Mouse (Mus musculus) olfactory bulb, adult 2 months (tissue): Measurements from ENCODE around the gene Litaf. TPM values are rescaled to one million over a fixed set of nuclear protein-coding genes. Genes with fewer than 3 reads are reported as not detected.
"Not testable (repeated sequence)": the region's sequence is repeated elsewhere in the genome, so short reads cannot be mapped to it uniquely, and the experiment has no call there.

Experiments
- H3K27ac ChIP-seq: fragments of 200-500 bp; 2 replicates; pipeline ENCODE4 v1.5.1; 2012; ENCODE audit warnings: low read depth, low read length; ENCODE audit not compliant: insufficient read depth
- H3K4me1 ChIP-seq: fragments of 200-500 bp; 2 replicates; pipeline ENCODE4 v1.6.1; 2012; ENCODE audit warnings: low read length; ENCODE audit not compliant: control insufficient read depth, insufficient read depth
- H3K4me3 ChIP-seq: fragments of 200-500 bp; 2 replicates; pipeline ENCODE4 v1.5.1; 2012; ENCODE audit warnings: mild to moderate bottlenecking, low read depth, low read length, moderate library complexity; ENCODE audit not compliant: insufficient read depth
- CTCF ChIP-seq: fragments of 200-500 bp; IDR thresholded peaks from 2 replicates; pipeline ENCODE4 v1.5.1; 2012; ENCODE audit warnings: low read depth, mild to moderate bottlenecking, low read length, moderate library complexity; ENCODE audit not compliant: insufficient read depth
- POLR2A ChIP-seq: fragments of 200-500 bp; IDR thresholded peaks from 2 replicates; pipeline ENCODE4 v1.6.1; 2012; ENCODE audit warnings: mild to moderate bottlenecking, low read depth, low read length, moderate library complexity; ENCODE audit not compliant: insufficient read depth
- WGBS: fragments of 180-500 bp; shearing (Covaris S2); methylation state at CpG from one replicate; pipeline ENCODE4 v1.1.7; 2018; 5-methylcytosine and 5-hydroxymethylcytosine counted together
- polyA plus RNA-seq: library from polyadenylated mRNA; stranded (reverse); fragments of >200 nt; gene quantifications from 2 replicates; pipeline ENCODE4 v1.2.4, GENCODE M21; 2012; ENCODE audit warnings: low replicate concordance; ENCODE audit not compliant: missing spikeins, insufficient read depth, insufficient read length

Litaf gene
- polyA plus RNA-seq, 1 experiment, result not detected

GRCm38 (mm10) chr16:10965034-10965433 lies 100.9 kb downstream of the Litaf start:
- TF ChIP-seq CTCF (no peak), POLR2A (no peak)
- Histone ChIP-seq H3K4me3 (no peak overlapping the region), H3K4me1 (peaks cover 17% of the 10 kb centered on the region), H3K27ac (no peak overlapping the region)
- WGBS, result 92% methylated on average over 2 of the region's 2 CpGs

- H3K4me1 ChIP-seq, result peaks cover 39% of the 10 kb centered on the region
- WGBS, result 62% methylated on average over 10 of the region's 10 CpGs
- TF ChIP-seq POLR2A (no peak), CTCF (no peak)
- H3K27ac ChIP-seq, result no peak overlapping the region
- H3K4me3 ChIP-seq, result no peak overlapping the region
These were observed 105.0 kb downstream of the Litaf start for GRCm38 (mm10) chr16:10960916-10961315.

- WGBS, result 39% methylated on average over 7 of the region's 7 CpGs
- TF ChIP-seq POLR2A, result no peak
- no peak for TF ChIP-seq CTCF
- H3K4me3 ChIP-seq, result no peak overlapping the region
- H3K4me1 ChIP-seq, result peaks cover 48% of the 10 kb centered on the region
- peak overlapping the region; percentile 96 for H3K27ac ChIP-seq
These were observed 107.1 kb downstream of the Litaf start for GRCm38 (mm10) chr16:10958763-10959440.

- 98% methylated on average over 12 of the region's 12 CpGs for WGBS
- H3K4me3 ChIP-seq, result not testable (repeated sequence)
- H3K27ac ChIP-seq, result peak overlapping the region; percentile 96
- peaks cover 48% of the 10 kb centered on the region for H3K4me1 ChIP-seq
These were observed 107.7 kb downstream of the Litaf start for GRCm38 (mm10) chr16:10958307-10958706.

- peak overlapping the region; percentile 96 for H3K27ac ChIP-seq
- H3K4me1 ChIP-seq, result peaks cover 48% of the 10 kb centered on the region
- WGBS, result 59% methylated on average over 3 of the region's 3 CpGs
- TF ChIP-seq CTCF (no peak), POLR2A (no peak)
- no peak overlapping the region for H3K4me3 ChIP-seq
These were observed 108.2 kb downstream of the Litaf start for GRCm38 (mm10) chr16:10957794-10958193.

- WGBS, result 24% methylated on average over 8 of the region's 8 CpGs
- H3K4me3 ChIP-seq, result no peak overlapping the region
- H3K27ac ChIP-seq, result peak overlapping the region; percentile 96
- peaks cover 49% of the 10 kb centered on the region for H3K4me1 ChIP-seq
- TF ChIP-seq POLR2A, result no peak
- TF ChIP-seq CTCF, result no peak
These were observed 108.8 kb downstream of the Litaf start for GRCm38 (mm10) chr16:10956938-10957685.

GRCm38 (mm10) chr16:10955078-10955477 lies 110.9 kb downstream of the Litaf start:
- 43% methylated on average over 4 of the region's 4 CpGs for WGBS
- Histone ChIP-seq H3K4me1 (peaks cover 42% of the 10 kb centered on the region), H3K27ac (peak overlapping the region; percentile 82), H3K4me3 (no peak overlapping the region)
- TF ChIP-seq POLR2A (no peak), CTCF (no peak)

- TF ChIP-seq CTCF (no peak), POLR2A (no peak)
- WGBS, result 90% methylated on average over 3 of the region's 3 CpGs
- peaks cover 32% of the 10 kb centered on the region for H3K4me1 ChIP-seq
- H3K4me3 ChIP-seq, result no peak overlapping the region
- H3K27ac ChIP-seq, result no peak overlapping the region
These were observed 113.1 kb downstream of the Litaf start for GRCm38 (mm10) chr16:10952881-10953280.

- Histone ChIP-seq H3K4me1 (peaks cover 25% of the 10 kb centered on the region), H3K27ac (no peak overlapping the region), H3K4me3 (no peak overlapping the region)
- no peak for TF ChIP-seq CTCF
- no peak for TF ChIP-seq POLR2A
- 65% methylated on average over 2 of the region's 2 CpGs for WGBS
These were observed 113.9 kb downstream of the Litaf start for GRCm38 (mm10) chr16:10952071-10952470.

GRCm38 (mm10) chr16:10951581-10951980 lies 114.4 kb downstream of the Litaf start:
- H3K4me3 ChIP-seq, result no peak overlapping the region
- TF ChIP-seq CTCF, result no peak; the same call in 1 of the 2 replicates
- TF ChIP-seq POLR2A, result no peak
- H3K27ac ChIP-seq, result no peak overlapping the region
- WGBS, result 22% methylated on average over 3 of the region's 3 CpGs
- H3K4me1 ChIP-seq, result peaks cover 20% of the 10 kb centered on the region
